Mouse (Mus musculus) cerebellum, adult 2 months (tissue): ENCODE measurements around the gene Ddc.

ENCODE experiments used
- CTCF ChIP-seq: fragments of 200-500 bp; IDR thresholded peaks from 2 replicates; pipeline ENCODE4 v1.5.1; 2011; ENCODE audit warnings: low read depth, mild to moderate bottlenecking, control low read depth, low read length, moderate library complexity, borderline replicate concordance; ENCODE audit not compliant: insufficient read depth
- POLR2A ChIP-seq: fragments of 200-500 bp; IDR thresholded peaks from 2 replicates; pipeline ENCODE4 v1.6.1; 2011; ENCODE audit warnings: low read length, control low read depth, borderline replicate concordance; ENCODE audit not compliant: insufficient read depth

GRCm38 (mm10) chr11:11866696-11867095, 31.2 kb downstream of the Ddc start:
- TF ChIP-seq CTCF = no peak
- TF ChIP-seq POLR2A = no peak
